Mouse (Mus musculus): ENCODE measurements around the gene Accs. TPM values are rescaled to one million over a fixed set of nuclear protein-coding genes. Genes with fewer than 3 reads are reported as not detected.
A peak's percentile ranks its signal among the peaks of the same experiment; 100 is the strongest.

Gene Accs
- polyA plus RNA-seq, 1 experiment: 15.1 TPM

DNA sequence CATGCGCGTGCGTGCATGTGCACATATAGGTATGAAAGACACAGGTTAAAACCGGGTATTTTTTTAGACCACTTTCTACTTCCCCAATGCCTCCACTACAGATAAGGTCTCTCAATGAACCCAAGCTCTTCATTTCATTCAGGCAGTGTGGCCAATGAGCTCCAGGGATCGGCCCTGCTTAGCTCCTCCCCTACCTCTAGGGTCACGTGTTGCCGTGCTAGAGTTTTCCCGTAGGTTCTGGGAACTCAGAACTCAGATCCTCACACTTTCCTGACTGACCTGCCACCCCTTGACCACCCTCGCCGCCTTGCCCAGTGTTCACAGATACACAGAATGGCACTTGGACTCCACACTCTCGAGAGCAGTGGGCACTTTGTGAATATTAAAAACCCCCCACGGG is 9.1 kb upstream of the Accs start:
- no peak for DNase-seq (ENCODE audit: low spot score)

GRCm38 (mm10) chr2:93851303-93851702 is 1.6 kb upstream of the Accs start:
- DNase-seq (ENCODE audit: low spot score): no peak

- no peak for DNase-seq (ENCODE audit: low spot score)
These were observed 688 bp upstream of the Accs start for GRCm38 (mm10) chr2:93850317-93850944.

DNA sequence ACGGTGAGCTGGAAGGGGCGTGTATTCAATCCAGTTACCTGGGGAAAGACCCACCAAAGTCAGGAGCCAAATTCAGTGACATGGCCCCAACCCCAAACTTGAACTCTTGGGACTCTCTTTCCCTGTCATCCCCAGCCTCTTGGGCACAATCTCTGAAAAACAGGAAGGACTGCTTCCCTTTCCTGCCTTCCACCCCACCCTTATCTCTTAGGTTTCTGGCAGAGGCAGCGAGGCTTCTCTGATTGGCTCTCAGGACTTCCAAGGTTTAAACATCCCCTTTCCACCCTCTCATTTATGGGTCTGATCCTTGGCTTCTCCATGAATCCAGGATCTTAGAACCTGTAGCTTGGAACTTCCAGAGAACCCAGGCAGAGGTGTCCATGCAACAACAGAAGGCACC is 8.4 kb downstream of the Accs start:
- DNase-seq (ENCODE audit: low spot score): no peak

DNA sequence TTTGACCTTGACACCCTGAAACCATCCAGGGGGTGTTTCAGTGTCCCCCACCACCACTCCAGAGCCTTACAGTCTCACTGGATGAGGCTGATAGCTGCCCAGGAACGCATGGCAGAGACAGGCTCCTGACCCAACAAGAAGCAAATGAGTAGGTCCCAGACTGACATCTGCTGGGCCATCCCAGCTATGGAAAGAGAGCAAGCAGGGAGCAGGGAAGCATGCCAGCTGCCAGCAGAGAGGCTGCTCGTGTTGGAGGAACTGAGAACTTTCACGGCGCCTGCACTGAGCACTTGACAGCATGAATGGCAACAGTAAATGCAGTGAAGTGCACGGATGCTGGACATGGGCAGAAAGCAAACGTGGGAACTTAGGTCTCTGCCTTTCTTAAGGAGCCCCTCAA is 9.6 kb downstream of the Accs start:
- DNase-seq (ENCODE audit: low spot score): no peak

DNA sequence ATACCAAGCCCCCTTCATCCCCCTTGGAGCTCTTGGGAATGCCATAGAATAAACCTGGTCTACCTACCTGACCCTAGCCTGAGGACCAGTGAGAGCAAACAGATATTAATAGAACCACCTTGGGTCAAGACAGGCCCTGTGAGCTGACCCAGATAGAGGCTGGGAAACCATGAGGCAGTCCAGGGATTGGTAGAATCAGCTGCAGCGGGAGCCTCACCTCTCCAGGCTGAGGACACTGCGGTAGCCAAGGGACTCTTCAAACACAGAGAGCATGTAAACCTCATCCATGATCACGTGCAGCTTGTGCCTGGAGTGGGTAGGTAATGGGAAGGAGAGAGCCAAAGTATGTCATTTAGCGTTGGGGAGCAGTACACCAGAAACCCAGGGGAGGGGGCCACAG is 10.8 kb downstream of the Accs start:
- DNase-seq (ENCODE audit: low spot score): no peak

GRCm38 (mm10) chr2:93836232-93836785 is 13.4 kb downstream of the Accs start:
- no peak for DNase-seq (ENCODE audit: low spot score)

GRCm38 (mm10) chr2:93835596-93835995 is 14.1 kb downstream of the Accs start:
- DNase-seq (ENCODE audit: low spot score): no peak

GRCm38 (mm10) chr2:93823519-93823918 is 26.2 kb downstream of the Accs start:
- no peak for DNase-seq (ENCODE audit: low spot score)

- DNase-seq (ENCODE audit: low spot score): peak; percentile 92
These were observed 27.5 kb downstream of the Accs start, which contains the start of gene Ext2 for GRCm38 (mm10) chr2:93822045-93822749. Gene Ext2, minus strand, starts transcription at chr2:93822568.

- no peak for DNase-seq (ENCODE audit: low spot score)
These were observed 32.0 kb downstream of the Accs start for GRCm38 (mm10) chr2:93817791-93818190.

DNA sequence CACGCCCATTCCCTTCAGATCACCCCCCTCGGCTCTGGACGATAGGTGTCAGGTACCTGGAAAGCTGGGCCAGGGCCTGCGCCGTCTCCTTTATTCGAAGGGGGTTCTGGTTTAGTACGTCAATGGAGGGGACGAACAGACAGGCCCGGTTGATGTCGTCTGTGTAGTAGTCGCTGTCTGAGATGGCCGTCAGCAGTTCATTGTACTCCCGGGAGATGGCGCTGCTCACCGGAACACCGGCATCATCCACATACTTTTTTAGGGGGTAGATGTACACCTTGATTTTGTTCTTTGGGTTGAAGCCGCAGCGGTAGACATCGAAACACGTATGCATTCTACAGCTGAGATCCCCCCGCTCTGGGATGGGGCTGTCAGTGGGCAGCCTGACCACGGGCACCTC is 36.4 kb downstream of the Accs start:
- no peak for DNase-seq (ENCODE audit: low spot score)

GRCm38 (mm10) chr2:93811812-93812211 is 37.9 kb downstream of the Accs start:
- no peak for DNase-seq (ENCODE audit: low spot score)

DNA sequence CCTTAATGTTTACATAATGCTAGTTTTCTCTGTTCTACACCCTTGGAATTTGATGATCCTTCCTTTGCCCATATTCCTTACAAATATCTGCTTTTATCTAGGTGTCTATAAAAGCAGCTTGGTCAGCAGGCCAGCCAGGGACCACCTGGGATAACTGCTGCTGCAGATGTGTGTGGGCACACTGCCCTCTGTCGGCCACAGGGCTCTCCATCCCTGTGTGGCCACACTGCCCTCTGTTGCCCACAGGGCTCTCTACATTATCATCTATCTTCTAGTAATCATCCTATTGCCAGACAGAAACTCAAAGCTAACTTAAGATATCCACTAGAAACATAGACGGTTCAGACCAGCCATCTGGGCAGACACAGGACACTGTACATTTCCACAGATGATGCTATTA is 39.8 kb downstream of the Accs start:
- no peak for DNase-seq (ENCODE audit: low spot score)

DNA sequence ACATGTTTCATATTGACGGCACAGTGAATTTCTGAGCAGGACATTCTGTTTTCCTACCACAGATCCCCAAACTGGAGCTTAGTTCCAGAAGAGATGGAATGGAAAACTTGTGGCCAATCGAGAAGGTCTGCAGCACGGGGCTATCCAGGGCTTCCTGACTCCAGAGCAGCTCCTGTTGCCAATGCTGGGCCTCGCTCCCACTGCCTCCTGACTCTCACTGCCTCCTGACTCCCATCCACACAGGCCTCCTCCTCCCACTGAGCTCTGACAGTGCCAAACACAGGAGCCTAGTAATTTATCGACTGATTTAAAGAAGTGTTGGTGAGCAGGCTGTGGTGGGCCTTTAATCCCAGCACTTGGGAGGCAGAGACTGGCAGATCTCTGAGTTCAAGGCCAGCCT is 41.7 kb downstream of the Accs start:
- DNase-seq (ENCODE audit: low spot score): no peak

DNA sequence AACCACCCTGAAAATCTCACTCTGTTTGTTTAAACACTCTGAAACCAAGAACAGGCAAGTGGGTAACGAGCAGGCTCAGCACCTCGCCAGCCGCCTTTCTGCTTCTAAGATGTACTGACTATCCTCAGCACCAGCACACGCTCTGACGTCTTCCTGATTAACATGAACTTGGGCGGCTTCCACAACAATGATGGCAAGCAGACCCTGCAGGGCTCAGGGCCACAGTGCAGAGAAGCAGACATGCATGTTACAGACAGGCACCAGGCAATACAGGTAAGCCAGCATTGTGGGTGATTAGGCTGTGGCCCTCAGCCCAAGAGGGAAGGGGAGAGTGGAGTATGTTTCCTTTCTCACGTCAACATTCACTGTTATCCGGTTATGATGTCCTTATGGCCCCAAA is 42.3 kb downstream of the Accs start:
- no peak for DNase-seq (ENCODE audit: low spot score)

DNA sequence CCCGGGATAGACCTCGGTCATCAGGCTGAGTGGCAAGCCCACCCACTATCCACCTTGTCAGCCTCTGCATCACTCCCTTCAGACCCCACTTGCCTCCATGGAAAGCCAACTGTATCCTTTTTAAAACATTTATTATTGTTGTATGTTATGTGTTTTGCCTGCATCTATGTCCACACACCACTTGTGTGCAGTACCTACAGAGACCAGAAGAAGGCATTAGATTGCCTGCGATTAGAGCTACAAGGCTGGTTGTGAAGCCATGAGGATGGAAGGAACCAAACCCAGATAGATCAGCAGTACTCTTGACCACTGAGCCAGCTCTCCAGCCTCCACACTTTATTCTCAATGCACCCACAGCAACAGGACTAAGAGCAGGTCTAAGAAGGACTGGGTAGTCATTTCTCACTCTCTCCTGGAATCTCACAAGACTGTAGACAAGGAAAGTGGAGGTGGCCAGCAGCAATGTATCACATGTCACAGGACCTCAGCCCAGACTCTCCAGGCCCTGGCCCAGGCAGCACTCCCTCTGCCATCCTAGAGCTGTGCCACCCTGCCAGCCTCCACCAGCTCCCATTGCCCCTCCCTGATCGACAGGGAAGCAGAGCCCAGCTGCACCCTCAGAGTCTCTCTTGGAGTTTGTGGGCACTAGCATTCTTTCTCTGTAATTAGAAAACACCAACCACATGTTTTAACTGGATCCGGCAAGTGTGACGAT is 43.1 kb downstream of the Accs start:
- no peak for DNase-seq (ENCODE audit: low spot score)

DNA sequence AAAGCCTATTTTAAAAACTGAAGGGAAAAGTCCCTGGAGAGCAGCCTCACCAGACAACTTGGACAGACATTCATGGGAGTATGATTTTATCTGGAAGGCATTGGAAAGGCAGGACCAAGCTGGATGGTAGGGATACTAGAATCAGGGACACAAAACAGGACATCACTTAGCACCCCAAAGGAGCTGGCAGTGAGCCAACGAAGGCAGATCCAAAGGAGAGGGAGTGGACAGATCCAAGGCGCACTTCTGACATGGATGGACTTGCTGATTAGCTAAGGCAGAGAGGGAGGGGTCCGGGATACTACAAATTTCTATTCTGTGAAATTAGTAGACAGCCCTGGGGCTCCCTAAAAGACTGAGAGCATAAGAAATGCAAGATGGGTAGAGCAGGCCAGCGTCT is 44.2 kb downstream of the Accs start:
- no peak for DNase-seq (ENCODE audit: low spot score)

DNA sequence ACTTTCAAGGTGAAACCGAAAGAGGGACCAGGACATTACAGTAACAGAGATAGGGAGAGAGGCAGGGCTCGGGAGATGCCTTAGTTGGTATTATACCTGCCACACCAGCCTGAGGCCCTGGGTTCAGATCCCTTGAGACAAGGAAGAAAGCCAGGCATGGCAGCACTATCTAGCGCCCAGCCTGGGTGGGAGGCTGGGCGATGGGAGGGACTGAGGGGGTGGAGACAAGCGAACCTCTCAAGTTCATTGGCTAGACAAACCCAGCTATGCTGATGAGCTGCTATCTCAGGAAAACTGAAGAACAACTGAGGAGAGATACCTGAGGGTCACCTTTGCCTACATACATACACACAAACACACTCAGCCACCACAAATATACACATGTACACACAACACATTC is 44.7 kb downstream of the Accs start:
- no peak for DNase-seq (ENCODE audit: low spot score)

- no peak for DNase-seq (ENCODE audit: low spot score)
These were observed 46.8 kb downstream of the Accs start for GRCm38 (mm10) chr2:93802947-93803346.

DNA sequence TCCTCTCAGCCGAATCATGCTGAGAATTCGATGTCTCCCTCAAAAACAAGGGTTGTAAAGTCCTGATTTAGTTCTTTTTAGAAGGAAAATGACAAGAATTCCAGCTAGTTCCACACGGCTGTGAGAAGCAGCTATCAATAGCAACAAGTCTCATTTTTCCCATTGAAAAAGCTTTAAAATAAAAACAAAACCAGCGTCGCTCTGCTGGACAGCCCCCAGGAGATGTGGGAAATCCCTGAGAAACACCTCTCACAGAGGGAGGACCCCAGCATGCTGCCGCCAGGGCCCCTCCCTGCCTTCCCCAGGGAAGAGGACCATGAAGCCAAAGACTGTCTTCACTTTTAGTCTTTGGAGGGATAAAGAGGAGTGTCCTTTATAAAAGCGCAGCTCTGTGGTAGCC is 48.6 kb downstream of the Accs start:
- DNase-seq (ENCODE audit: low spot score): no peak

- no peak for DNase-seq (ENCODE audit: low spot score)
These were observed 52.5 kb downstream of the Accs start for GRCm38 (mm10) chr2:93797162-93797795.
